Mouse (Mus musculus): ENCODE data around the gene Clstn2.

DNA sequence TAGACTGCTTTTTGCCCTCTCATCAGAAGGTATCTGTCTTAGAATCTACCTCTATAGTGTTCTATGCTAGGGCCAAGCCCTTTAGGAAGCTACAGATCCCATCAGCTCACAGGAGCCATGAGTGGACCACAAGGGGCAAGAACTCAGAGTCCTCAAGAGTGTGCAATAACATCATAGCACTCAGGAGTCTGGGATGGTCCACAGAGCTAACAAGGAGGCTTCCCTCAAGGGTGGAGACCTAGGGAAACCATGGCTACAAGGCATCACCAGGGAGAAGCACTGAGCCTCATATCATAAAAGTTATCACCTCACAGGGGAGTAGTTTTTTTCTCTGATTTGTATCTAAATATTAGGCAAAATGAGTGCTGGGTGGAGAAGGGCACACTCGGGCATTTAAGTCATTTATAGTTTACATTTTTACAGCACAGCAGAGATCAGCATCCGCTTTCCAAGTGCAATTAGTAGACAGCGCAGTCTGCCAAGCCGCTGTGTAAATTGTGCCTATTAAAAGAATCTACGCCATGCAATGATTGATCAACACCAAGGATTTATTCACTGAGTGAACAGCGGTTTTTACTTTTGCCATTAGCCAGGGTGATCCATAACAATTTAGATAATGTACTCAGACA, 82.5 kb downstream of the Clstn2 start:
- TF ChIP-seq CTCF (IDR thresholded peaks at IDR 0.05; ENCODE audit: low read depth) (no peak), EP300 (IDR thresholded peaks at IDR 0.05; ENCODE audit: low read depth) (no peak)

Measured in heart, postnatal 0 days (tissue).